Mouse (Mus musculus) cortical plate, adult 2 months (tissue): ENCODE data around the gene Limch1. TPM values are rescaled to one million over a fixed set of nuclear protein-coding genes. Genes with fewer than 3 reads are reported as not detected.

Experiments
- H3K27ac ChIP-seq: fragments of 200-500 bp; 2 replicates; pipeline ENCODE4 v1.5.1; 2012; ENCODE audit warnings: low read length, control low read depth, inconsistent platforms; ENCODE audit not compliant: insufficient read depth
- H3K4me1 ChIP-seq: fragments of 200-500 bp; 2 replicates; pipeline ENCODE4 v1.6.1; 2011; ENCODE audit warnings: low read length; ENCODE audit not compliant: control insufficient read depth, insufficient read depth
- H3K4me3 ChIP-seq: fragments of 200-500 bp; 2 replicates; pipeline ENCODE4 v1.5.1; 2011; ENCODE audit warnings: mild to moderate bottlenecking, low read length, control low read depth; ENCODE audit not compliant: insufficient read depth
- CTCF ChIP-seq: fragments of 200-500 bp; IDR thresholded peaks from 2 replicates; pipeline ENCODE4 v1.5.1; 2011; ENCODE audit warnings: mild to moderate bottlenecking, control low read depth, low read length; ENCODE audit not compliant: insufficient read depth; ENCODE audit errors: extremely low read depth
- POLR2A ChIP-seq: fragments of 200-500 bp; IDR thresholded peaks from 2 replicates; pipeline ENCODE4 v1.6.1; 2011; ENCODE audit warnings: mild to moderate bottlenecking, low read length, control low read depth; ENCODE audit not compliant: insufficient read depth; ENCODE audit errors: extremely low read depth
- polyA plus RNA-seq: library from polyadenylated mRNA; depleted of rRNA; stranded (reverse); fragments of >200 nt; gene quantifications from 2 replicates; pipeline ENCODE4 v1.2.3, GENCODE M21; 2012

Limch1 gene
- polyA plus RNA-seq, 1 experiment, result 56.3 TPM

GRCm38 (mm10) chr5:66757706-66758237 lies 12.1 kb downstream of the Limch1 start:
- no peak overlapping the region for H3K4me3 ChIP-seq
- H3K4me1 ChIP-seq, result peaks cover 15% of the 10 kb centered on the region
- TF ChIP-seq CTCF, result no peak
- TF ChIP-seq POLR2A, result no peak
- H3K27ac ChIP-seq, result no peak overlapping the region

DNA sequence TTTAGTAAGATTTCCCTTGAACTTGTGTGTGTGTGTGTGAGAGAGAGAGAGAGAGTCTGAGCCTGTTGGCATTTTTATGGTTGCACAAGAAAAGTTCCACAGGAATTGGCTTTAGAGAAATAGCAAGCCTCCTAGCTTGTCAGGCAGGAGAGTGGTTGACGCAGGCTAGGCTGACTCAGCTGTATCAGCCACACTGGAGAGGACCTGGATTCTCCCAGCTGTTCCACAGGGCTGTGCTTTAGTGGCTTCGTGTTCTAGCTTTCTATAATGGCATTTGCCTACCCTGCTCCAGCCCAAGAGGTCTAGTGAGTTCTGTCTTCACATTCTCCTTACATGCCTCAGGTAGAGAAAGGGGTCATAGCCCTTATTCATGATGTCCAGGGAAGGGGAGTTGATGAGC lies 13.7 kb downstream of the Limch1 start:
- TF ChIP-seq CTCF (no peak), POLR2A (no peak)
- Histone ChIP-seq H3K4me1 (peaks cover 14% of the 10 kb centered on the region), H3K4me3 (no peak overlapping the region), H3K27ac (no peak overlapping the region)

DNA sequence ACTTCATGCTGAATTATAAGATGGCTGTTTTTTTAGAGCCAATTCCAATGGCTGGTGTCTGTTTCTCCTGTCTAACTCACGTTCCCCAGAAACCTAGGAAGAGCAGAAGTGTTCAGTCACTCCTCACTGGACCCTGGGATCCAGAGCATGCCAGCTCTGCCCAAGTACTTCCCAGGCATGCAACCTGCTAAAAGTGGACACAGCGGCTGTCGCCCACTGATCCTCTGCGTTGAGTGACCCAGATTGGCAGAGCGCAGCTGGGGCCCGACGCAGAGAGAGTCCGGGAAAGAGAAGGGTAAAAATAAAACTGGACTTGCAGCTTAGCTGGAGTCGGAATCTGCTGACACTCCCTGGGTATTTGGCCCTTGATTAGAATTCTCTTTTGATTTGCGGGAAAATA lies 15.1 kb downstream of the Limch1 start:
- no peak for TF ChIP-seq POLR2A
- TF ChIP-seq CTCF, result no peak
- peaks cover 14% of the 10 kb centered on the region for H3K4me1 ChIP-seq
- no peak overlapping the region for H3K4me3 ChIP-seq
- H3K27ac ChIP-seq, result no peak overlapping the region

DNA sequence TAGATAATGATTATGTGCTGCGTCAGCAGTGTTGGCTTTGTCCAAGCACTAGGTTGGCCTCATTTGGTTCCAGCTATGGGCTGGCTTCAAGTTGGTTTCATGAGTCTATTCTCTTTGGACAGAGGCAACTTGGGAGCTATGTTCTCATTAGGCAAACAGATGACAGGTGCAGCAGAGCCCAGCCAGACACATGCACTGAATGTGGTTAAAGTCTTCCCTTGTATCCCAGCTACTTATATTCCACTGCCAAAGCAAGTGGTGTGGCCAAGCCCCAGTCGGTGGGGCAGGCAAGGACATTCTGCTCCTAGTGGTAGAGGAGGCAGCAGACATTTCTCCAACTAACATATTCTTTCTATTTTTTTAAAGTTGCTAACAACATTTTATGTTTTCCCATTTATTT lies 16.4 kb downstream of the Limch1 start:
- TF ChIP-seq CTCF (no peak), POLR2A (no peak)
- no peak overlapping the region for H3K4me3 ChIP-seq
- peaks cover 11% of the 10 kb centered on the region for H3K4me1 ChIP-seq
- no peak overlapping the region for H3K27ac ChIP-seq

GRCm38 (mm10) chr5:66764129-66764528 lies 18.5 kb downstream of the Limch1 start:
- Histone ChIP-seq H3K27ac (no peak overlapping the region), H3K4me3 (no peak overlapping the region), H3K4me1 (peaks cover 7% of the 10 kb centered on the region)
- TF ChIP-seq CTCF (no peak), POLR2A (no peak)

DNA sequence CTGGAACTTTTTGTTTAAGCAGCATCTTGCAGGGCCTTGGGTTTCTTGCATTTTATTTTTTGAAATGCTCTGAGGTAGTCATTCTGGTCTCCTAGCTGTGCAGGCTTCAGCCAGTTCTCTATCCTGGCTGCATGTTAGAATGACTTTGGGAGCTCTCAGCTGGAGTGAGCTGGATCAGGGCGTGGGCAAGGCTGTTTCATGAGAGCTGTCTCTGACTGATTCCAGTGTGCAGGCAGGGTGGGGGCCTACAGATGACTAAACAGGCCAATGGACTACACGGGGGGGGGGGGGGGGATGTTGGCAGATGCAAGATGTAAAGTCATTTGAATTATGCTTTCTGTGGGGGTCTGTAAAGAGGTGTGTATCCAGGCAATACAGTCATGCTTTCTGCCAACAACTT lies 20.3 kb downstream of the Limch1 start:
- no peak overlapping the region for H3K27ac ChIP-seq
- H3K4me1 ChIP-seq, result peaks cover 7% of the 10 kb centered on the region
- H3K4me3 ChIP-seq, result no peak overlapping the region
- no peak for TF ChIP-seq CTCF
- TF ChIP-seq POLR2A, result no peak

- H3K27ac ChIP-seq, result no peak overlapping the region
- peaks cover 7% of the 10 kb centered on the region for H3K4me1 ChIP-seq
- no peak overlapping the region for H3K4me3 ChIP-seq
- no peak for TF ChIP-seq CTCF
- no peak for TF ChIP-seq POLR2A
These were observed 22.4 kb downstream of the Limch1 start for GRCm38 (mm10) chr5:66768034-66768433.

DNA sequence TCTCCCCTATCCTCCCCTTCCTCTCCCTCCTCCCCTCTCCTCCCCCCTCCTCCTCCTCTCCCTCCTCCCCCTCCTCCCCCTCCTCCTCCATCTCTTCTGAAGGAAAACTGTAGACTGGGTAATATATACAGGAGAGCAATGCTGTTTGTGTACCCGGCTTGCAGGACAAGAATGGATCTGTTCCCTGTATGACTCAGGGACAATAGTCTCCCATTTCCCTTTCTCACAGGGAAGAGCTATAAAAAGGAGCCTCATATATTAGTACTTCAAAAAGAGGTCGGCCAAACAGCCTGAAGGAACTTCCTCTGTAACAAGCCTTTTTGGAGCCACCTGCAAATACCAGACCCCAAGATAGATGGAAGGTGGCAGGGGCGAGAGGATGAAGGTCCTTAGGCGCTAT lies 23.4 kb downstream of the Limch1 start:
- no peak overlapping the region for H3K27ac ChIP-seq
- TF ChIP-seq CTCF, result no peak
- TF ChIP-seq POLR2A, result no peak
- peaks cover 7% of the 10 kb centered on the region for H3K4me1 ChIP-seq
- H3K4me3 ChIP-seq, result no peak overlapping the region

DNA sequence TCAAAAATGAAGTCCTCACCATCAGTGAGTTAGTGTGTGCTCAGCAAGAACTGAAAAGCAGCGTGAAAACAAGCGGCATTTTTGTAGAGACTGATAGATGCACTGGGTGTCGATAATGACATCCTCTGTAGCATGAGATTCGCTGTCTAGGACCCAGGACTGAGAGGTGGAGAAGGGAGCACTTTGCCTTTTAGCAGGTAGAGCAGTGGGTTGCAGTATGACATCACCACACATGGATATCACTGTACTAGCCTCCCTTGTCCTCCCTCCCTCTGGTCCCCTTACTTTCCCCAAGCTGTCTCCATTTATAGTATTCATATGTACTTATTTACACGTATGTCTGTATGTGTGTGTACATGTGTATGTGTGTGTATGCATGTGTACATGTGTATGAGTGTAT lies 23.9 kb downstream of the Limch1 start:
- no peak overlapping the region for H3K4me3 ChIP-seq
- peaks cover 7% of the 10 kb centered on the region for H3K4me1 ChIP-seq
- TF ChIP-seq POLR2A (no peak), CTCF (no peak)
- H3K27ac ChIP-seq, result no peak overlapping the region

- no peak for TF ChIP-seq POLR2A
- TF ChIP-seq CTCF, result no peak
- H3K4me3 ChIP-seq, result no peak overlapping the region
These were observed 32.5 kb downstream of the Limch1 start for GRCm38 (mm10) chr5:66777999-66778710.

GRCm38 (mm10) chr5:66780371-66780770 lies 34.7 kb downstream of the Limch1 start:
- Histone ChIP-seq H3K27ac (no peak overlapping the region), H3K4me3 (no peak overlapping the region), H3K4me1 (no peaks in the 10 kb centered on the region)
- TF ChIP-seq CTCF (no peak), POLR2A (no peak)

More at GRCm38 (mm10) chr5:66777999-66778710, 32.5 kb downstream of the Limch1 start:
- H3K4me1 ChIP-seq, result no peaks in the 10 kb centered on the region
- H3K27ac ChIP-seq, result no peak overlapping the region
